In genomic region chr16:97511495-97511894, GRCm38 (mm10) we compare ENCODE assay signal across 28 mouse cellular contexts. TPM values are rescaled to one million over a fixed set of nuclear protein-coding genes. Genes with fewer than 3 reads are reported as not detected.
DNase-seq lines count a peak whose midpoint lies in the region; ATAC-seq and TF ChIP-seq lines count a peak whose summit lies in the region.
"Had no signal": no experiment of that assay in that cellular context is flagged by ENCODE, and none has a peak within 500 bp of the region (broad histone marks: within the 10 kb centered on the region; RNA-seq: fewer than 3 reads in every experiment).

No protein-coding gene starts in this region.

- no peak overlapping the region for H3K4me2 ChIP-seq in intestine, embryonic 14.5 days (ENCODE audit: low read length)
- no peak overlapping the region for H3K4me2 ChIP-seq in intestine, postnatal 0 days (replicated peaks; ENCODE audit: low read depth)
- no peak overlapping the region for H3K4me2 ChIP-seq in lung, postnatal 0 days (replicated peaks; ENCODE audit: low read depth, low read length)
- H3K4me2 ChIP-seq: hindbrain, embryonic 14.5 days; midbrain, embryonic 11.5 days; neural tube, embryonic 15.5 days had no signal

- no peaks in the 10 kb centered on the region for H3K36me3 ChIP-seq in intestine, embryonic 14.5 days (ENCODE audit: control insufficient read depth, insufficient read depth, low read length)
- H3K36me3 ChIP-seq in intestine, postnatal 0 days (ENCODE audit: control insufficient read depth, insufficient read depth): no peaks in the 10 kb centered on the region
- no peaks in the 10 kb centered on the region for H3K36me3 ChIP-seq in lung, postnatal 0 days (ENCODE audit: insufficient read depth, low read length)
- H3K36me3 ChIP-seq: G1E; heart, embryonic 10.5 days; neural tube, embryonic 15.5 days had no signal

- no peak for TF ChIP-seq CTCF in intestine, postnatal 0 days (IDR thresholded peaks at IDR 0.05; ENCODE audit: low read depth)
- TF ChIP-seq CTCF in lung, postnatal 0 days (IDR thresholded peaks at IDR 0.05): no peak

- H3K9ac ChIP-seq in intestine, embryonic 14.5 days (ENCODE audit: low read length): no peak overlapping the region
- H3K9ac ChIP-seq in intestine, postnatal 0 days (ENCODE audit: low read depth, low read length): no peak overlapping the region
- no peak overlapping the region for H3K9ac ChIP-seq in lung, postnatal 0 days (replicated peaks; ENCODE audit: low read depth)
- H3K9ac ChIP-seq: hindbrain, embryonic 14.5 days; neural tube, embryonic 15.5 days had no signal

- H3K27ac ChIP-seq in intestine, embryonic 14.5 days (ENCODE audit: low read depth): no peak overlapping the region
- no peak overlapping the region; the same call in 1 of the 2 replicates for H3K27ac ChIP-seq in intestine, postnatal 0 days (ENCODE audit: low read depth, low read length)
- H3K27ac ChIP-seq in lung, postnatal 0 days (ENCODE audit: low read length): no peak overlapping the region
- H3K27ac ChIP-seq: gastrocnemius, adult 2 months; heart, embryonic 10.5 days; hindbrain, embryonic 14.5 days; neural tube, embryonic 15.5 days had no signal

- H3K27me3 ChIP-seq in intestine, embryonic 14.5 days (replicated peaks; ENCODE audit: control insufficient read depth, insufficient read depth, low read length): no peaks in the 10 kb centered on the region
- H3K27me3 ChIP-seq in intestine, postnatal 0 days (replicated peaks; ENCODE audit: control insufficient read depth, insufficient read depth, low read length): no peaks in the 10 kb centered on the region
- no peaks in the 10 kb centered on the region for H3K27me3 ChIP-seq in lung, postnatal 0 days (replicated peaks; ENCODE audit: insufficient read depth, low read length)
- H3K27me3 ChIP-seq: CH12.LX; neural tube, embryonic 15.5 days had no signal

- no peaks in the 10 kb centered on the region; the same call in 1 of the 2 replicates for H3K4me1 ChIP-seq in intestine, embryonic 14.5 days (replicated peaks; ENCODE audit: control insufficient read depth, insufficient read depth, low read length)
- H3K4me1 ChIP-seq in intestine, postnatal 0 days (replicated peaks; ENCODE audit: control insufficient read depth, insufficient read depth, low read length): peaks cover 6% of the 10 kb centered on the region; the same call in 1 of the 2 replicates
- peaks cover 5% of the 10 kb centered on the region; the same call in 1 of the 2 replicates for H3K4me1 ChIP-seq in lung, postnatal 0 days (ENCODE audit: insufficient read depth, low read depth, low read length)

- DNase-seq in intestine, embryonic 14.5 days (ENCODE audit: low spot score): no peak
- peak; percentile 13 for DNase-seq in lung, postnatal 0 days (ENCODE audit: low spot score)
- DNase-seq in lung, postnatal 14 days: no peak
- peak; percentile 5 to 17 for DNase-seq in adrenal gland, postnatal 36 days
- no peak for DNase-seq in kidney, postnatal 36 days
- DNase-seq in urinary bladder, postnatal 25 days (ENCODE audit: low spot score): no peak
- DNase-seq: B cell, adult 2 months; cerebellum, adult 9-10 months; gastrocnemius, adult 2 months; heart, postnatal 4 days; kidney, postnatal 25 days had no signal

- TF ChIP-seq EP300 in lung, postnatal 0 days (IDR thresholded peaks at IDR 0.05): no peak

- no peak overlapping the region for H3K4me3 ChIP-seq in intestine, embryonic 14.5 days (ENCODE audit: low read depth, low read length)
- H3K4me3 ChIP-seq in intestine, postnatal 0 days (ENCODE audit: low read depth, low read length): no peak overlapping the region
- H3K4me3 ChIP-seq in lung, postnatal 0 days (ENCODE audit: low read depth, low read length): no peak overlapping the region
- H3K4me3 ChIP-seq: gastrocnemius, adult 2 months; heart, embryonic 10.5 days; neural tube, embryonic 15.5 days had no signal

- ATAC-seq in intestine, embryonic 14.5 days (replicated peaks; ENCODE audit: low FRiP score, low TSS enrichment, low read depth): 0 out of 2 replicates have a peak, but pooled peaks have one; percentile 15
- ATAC-seq in intestine, postnatal 0 days: no peak
- no peak for ATAC-seq in lung, postnatal 0 days
- ATAC-seq: activated CD4-positive, CD25-positive, alpha-beta regulatory T cell, adult 4 months; forebrain, embryonic 14.5 days; inflammation-experienced regulatory T-cells, adult 6 months had no signal

- H3K9me3 ChIP-seq in intestine, embryonic 14.5 days (ENCODE audit: control insufficient read depth, low read length): no peaks in the 10 kb centered on the region
- H3K9me3 ChIP-seq in intestine, postnatal 0 days (ENCODE audit: control insufficient read depth): no peaks in the 10 kb centered on the region
- no peaks in the 10 kb centered on the region for H3K9me3 ChIP-seq in lung, postnatal 0 days (ENCODE audit: low read length)
- H3K9me3 ChIP-seq: G1E; heart, embryonic 10.5 days; neural tube, embryonic 15.5 days had no signal

RNA-seq across cellular contexts. Expression of gene Fam3b, which starts 3.1 kb away (rescaled TPM):
- 0.26 TPM in 1 of 2 replicates, not detected in the other for polyA plus RNA-seq in intestine, embryonic 14.5 days (2014; fragmentation: Nextera tagmentation; extraction: Ambion mirVana)
- 4.4 and 5.8 TPM in 2 replicates for polyA plus RNA-seq in intestine, postnatal 0 days (2015; fragmentation: Nextera tagmentation; extraction: Ambion mirVana)
- polyA plus RNA-seq in lung, postnatal 0 days (2015; fragmentation: Nextera tagmentation; extraction: Ambion mirVana): 0.82 and 0.84 TPM in 2 replicates
- total RNA-seq in adrenal gland, postnatal 36 days (2021): not detected
- total RNA-seq: CH12.LX; gastrocnemius, adult 2 months; heart, postnatal 4 days; left cerebral cortex, adult 18-20 months; left cerebral cortex, postnatal 25 days; midbrain, postnatal 0 days had no signal
- polyA plus RNA-seq: forebrain, embryonic 14.5 days; frontal cortex, adult 2 months; G1E; heart, embryonic 10.5 days; hindbrain, embryonic 14.5 days; kidney, embryonic 14.5 days; limb, embryonic 14.5 days; liver, embryonic 16.5 days; midbrain, embryonic 11.5 days; midbrain, postnatal 0 days; neural tube, embryonic 15.5 days had no signal

RNA-seq across cellular contexts. Expression of gene Mx1, which starts 48.8 kb away (rescaled TPM):
- 0.24 and 0.31 TPM in 2 replicates for polyA plus RNA-seq in intestine, embryonic 14.5 days (2014; fragmentation: Nextera tagmentation; extraction: Ambion mirVana)
- 0.18 and 0.81 TPM in 2 replicates for polyA plus RNA-seq in intestine, postnatal 0 days (2015; fragmentation: Nextera tagmentation; extraction: Ambion mirVana)
- 0.18 and 0.21 TPM in 2 replicates for polyA plus RNA-seq in lung, postnatal 0 days (2015; fragmentation: Nextera tagmentation; extraction: Ambion mirVana)
- 1 to 10 TPM; 4.3 TPM for total RNA-seq in adrenal gland, postnatal 36 days (2021)
- polyA plus RNA-seq: forebrain, embryonic 14.5 days; G1E; heart, embryonic 10.5 days; hindbrain, embryonic 14.5 days; kidney, embryonic 14.5 days had no signal

Comparison
In these comparisons a context has a peak if more than half of its experiments do, and no peak if none do; other contexts are left out.
1. DNase-seq: peak in lung, postnatal 0 days (single experiment) and adrenal gland, postnatal 36 days (2 of 2); none in intestine, embryonic 14.5 days (single experiment), lung, postnatal 14 days (single experiment), kidney, postnatal 36 days (0 of 2) and urinary bladder, postnatal 25 days (single experiment).